Mouse (Mus musculus): Measurements from ENCODE around the gene Nsmf. TPM values are rescaled to one million over a fixed set of nuclear protein-coding genes. Genes with fewer than 3 reads are reported as not detected.
A peak's percentile ranks its signal among the peaks of the same experiment; 100 is the strongest.

Gene Nsmf
- polyA plus RNA-seq, 1 experiment from 2014 or later, result 126 TPM

DNA sequence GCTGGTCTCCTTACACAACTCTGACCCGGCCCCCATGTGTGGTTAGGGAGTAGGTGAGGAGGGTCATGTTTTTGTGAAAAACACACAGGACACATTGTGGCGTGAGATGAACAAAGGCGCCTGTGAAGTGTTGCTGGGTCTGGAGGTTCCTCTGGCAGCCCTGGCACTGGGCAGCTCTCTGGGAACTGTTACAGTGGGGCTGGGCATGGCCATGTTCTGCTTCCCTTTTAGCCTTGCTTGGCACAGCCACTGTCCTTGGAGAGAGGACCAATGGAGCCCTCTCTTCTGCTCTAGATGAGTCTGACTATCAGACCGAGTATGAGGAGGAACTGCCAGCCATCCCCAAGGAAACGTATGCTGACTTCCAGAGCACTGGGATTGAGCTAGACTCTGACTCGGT lies 1.1 kb upstream of the Nsmf start:
- H3K4me2 ChIP-seq (replicated peaks), result no peak overlapping the region
- 93% methylated on average over 6 of the region's 6 CpGs for WGBS
- no peak overlapping the region for H3K27ac ChIP-seq
- ATAC-seq (ENCODE audit: low FRiP score), result no peak
- H3K27me3 ChIP-seq (ENCODE audit: control insufficient read depth, insufficient read depth, low read length), result no peaks in the 10 kb centered on the region
- no peak overlapping the region for H3K9ac ChIP-seq
- DNase-seq (ENCODE audit: low spot score), result no peak
- peaks cover 20% of the 10 kb centered on the region for H3K36me3 ChIP-seq (replicated peaks; ENCODE audit: control insufficient read depth, insufficient read depth)
- H3K4me1 ChIP-seq (replicated peaks; ENCODE audit: control insufficient read depth, insufficient read depth, low read length), result peaks cover 14% of the 10 kb centered on the region
- no peak overlapping the region for H3K4me3 ChIP-seq (replicated peaks; ENCODE audit: low read length)
- H3K9me3 ChIP-seq (ENCODE audit: control insufficient read depth, low read length), result no peaks in the 10 kb centered on the region

DNA sequence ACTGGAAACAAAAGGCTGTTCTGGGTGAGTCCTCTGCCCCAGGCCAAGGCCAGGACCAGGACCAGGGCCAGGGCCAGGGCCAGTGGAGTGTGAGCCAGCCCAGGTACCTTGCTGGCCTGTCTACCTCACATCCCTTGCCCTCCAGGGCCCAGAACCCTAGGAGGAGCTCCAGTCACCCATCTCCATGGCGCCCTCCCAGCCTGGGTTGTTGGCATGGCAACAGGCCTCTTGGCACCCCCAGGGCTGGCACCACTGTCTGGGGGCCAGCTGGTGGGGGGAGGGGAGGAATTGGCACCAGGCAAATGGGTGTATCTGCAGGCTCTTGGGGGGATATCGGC lies 882 bp downstream of the Nsmf start:
- peak overlapping the region; percentile 89 for H3K4me3 ChIP-seq (replicated peaks; ENCODE audit: low read length)
- WGBS, result 31% methylated on average over 2 of the region's 2 CpGs

DNA sequence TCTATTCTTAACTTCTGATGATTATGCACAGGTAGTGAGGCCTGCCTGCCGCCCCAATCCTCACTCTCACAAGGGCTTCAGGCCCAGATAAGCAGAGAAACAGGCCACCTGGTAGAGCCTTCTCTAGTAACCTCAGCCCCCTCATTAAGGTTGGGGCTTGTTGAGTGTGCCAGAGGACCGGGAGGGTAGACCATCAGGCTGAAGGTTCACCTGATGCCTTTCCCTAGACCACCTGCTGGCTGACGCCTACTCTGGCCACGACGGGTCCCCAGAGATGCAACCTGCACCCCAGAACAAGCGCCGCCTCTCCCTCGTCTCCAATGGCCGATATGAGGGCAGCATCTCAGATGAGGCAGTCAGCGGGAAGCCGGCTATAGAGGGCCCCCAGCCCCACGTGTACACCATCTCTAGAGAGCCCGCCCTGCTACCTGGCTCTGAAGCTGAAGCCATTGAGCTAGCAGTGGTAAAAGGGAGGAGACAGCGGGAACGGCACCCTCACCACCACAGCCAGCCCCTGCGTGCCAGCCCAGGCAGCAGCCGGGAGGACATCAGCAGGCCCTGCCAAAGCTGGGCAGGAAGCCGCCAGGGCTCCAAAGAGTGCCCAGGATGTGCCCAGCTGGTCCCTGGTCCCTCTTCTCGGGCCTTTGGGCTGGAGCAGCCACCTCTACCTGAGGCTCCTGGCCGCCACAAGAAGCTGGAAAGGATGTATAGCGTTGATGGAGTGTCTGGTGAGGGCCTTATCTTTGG lies 1.4 kb downstream of the Nsmf start:
- ATAC-seq (ENCODE audit: low FRiP score) (no peak), DNase-seq (ENCODE audit: low spot score) (no peak)
- H3K27ac ChIP-seq, result no peak overlapping the region
- H3K9me3 ChIP-seq (ENCODE audit: control insufficient read depth, low read length), result no peaks in the 10 kb centered on the region
- no peaks in the 10 kb centered on the region for H3K27me3 ChIP-seq (ENCODE audit: control insufficient read depth, insufficient read depth, low read length)
- peaks cover 44% of the 10 kb centered on the region for H3K36me3 ChIP-seq (replicated peaks; ENCODE audit: control insufficient read depth, insufficient read depth)
- H3K4me1 ChIP-seq (replicated peaks; ENCODE audit: control insufficient read depth, insufficient read depth, low read length), result peaks cover 14% of the 10 kb centered on the region
- H3K4me2 ChIP-seq (replicated peaks), result peak overlapping the region; percentile 94
- peak overlapping the region; percentile 89 for H3K4me3 ChIP-seq (replicated peaks; ENCODE audit: low read length)
- H3K9ac ChIP-seq, result peak overlapping the region; percentile 88
- 92% methylated on average over 21 of the region's 21 CpGs for WGBS

More for the DNA sequence above, 882 bp downstream of the Nsmf start:
- Histone ChIP-seq H3K9me3 (ENCODE audit: control insufficient read depth, low read length) (no peaks in the 10 kb centered on the region), H3K9ac (peak overlapping the region; percentile 88), H3K36me3 (replicated peaks; ENCODE audit: control insufficient read depth, insufficient read depth) (peaks cover 38% of the 10 kb centered on the region), H3K27me3 (ENCODE audit: control insufficient read depth, insufficient read depth, low read length) (no peaks in the 10 kb centered on the region), H3K27ac (no peak overlapping the region), H3K4me2 (replicated peaks) (peak overlapping the region; percentile 94), H3K4me1 (replicated peaks; ENCODE audit: control insufficient read depth, insufficient read depth, low read length) (peaks cover 14% of the 10 kb centered on the region)
- DNase-seq (ENCODE audit: low spot score) (no peak), ATAC-seq (ENCODE audit: low FRiP score) (peak; percentile 39; the same call in 1 of the 2 replicates)

DNA sequence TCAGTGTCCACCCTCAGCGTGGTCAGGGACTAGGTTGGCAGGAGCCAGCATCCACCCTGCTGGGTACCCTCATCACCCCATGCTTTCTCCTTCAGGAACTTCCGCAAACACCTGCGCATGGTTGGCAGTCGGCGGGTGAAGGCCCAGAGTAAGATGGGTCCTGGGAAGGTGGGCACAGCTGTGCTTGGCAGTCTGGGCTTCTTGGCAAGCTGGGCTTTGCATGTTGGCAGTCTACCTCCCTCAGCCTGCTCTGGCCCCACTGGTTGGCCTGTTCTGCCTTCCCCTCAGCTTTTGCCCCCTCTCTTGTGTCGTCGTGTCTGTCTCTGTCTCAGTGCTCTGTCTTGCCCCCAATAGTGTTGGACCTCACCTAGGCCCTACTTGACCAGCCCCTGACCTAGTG lies 4.8 kb downstream of the Nsmf start:
- Histone ChIP-seq H3K4me3 (replicated peaks; ENCODE audit: low read length) (no peak overlapping the region), H3K9ac (no peak overlapping the region)
- no peak for ATAC-seq (ENCODE audit: low FRiP score)

DNA sequence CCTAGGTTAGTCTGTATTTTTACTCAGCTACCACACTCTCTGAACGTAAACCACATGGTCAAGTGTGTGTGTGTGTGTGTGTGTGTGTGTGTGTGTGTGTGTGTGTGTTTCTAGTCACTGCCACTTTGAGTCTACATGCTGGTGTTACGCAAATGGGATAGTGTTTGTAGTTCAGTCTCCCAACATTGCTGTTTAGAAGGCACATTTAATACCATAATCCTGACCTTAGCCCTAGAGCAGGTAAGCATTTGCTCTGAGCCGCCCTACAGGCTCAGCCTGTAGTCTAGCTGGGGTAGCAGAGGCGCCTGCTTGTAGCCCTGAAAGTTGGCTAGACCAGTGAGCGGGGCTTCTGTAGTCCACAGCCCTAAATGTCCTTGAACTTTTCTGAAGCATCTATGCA lies 9.4 kb downstream of the Nsmf start:
- Histone ChIP-seq H3K9ac (no peak overlapping the region), H3K9me3 (ENCODE audit: control insufficient read depth, low read length) (no peaks in the 10 kb centered on the region), H3K4me1 (replicated peaks; ENCODE audit: control insufficient read depth, insufficient read depth, low read length) (no peaks in the 10 kb centered on the region), H3K36me3 (replicated peaks; ENCODE audit: control insufficient read depth, insufficient read depth) (peaks cover 48% of the 10 kb centered on the region), H3K27me3 (ENCODE audit: control insufficient read depth, insufficient read depth, low read length) (no peaks in the 10 kb centered on the region), H3K4me3 (replicated peaks; ENCODE audit: low read length) (no peak overlapping the region), H3K4me2 (replicated peaks) (no peak overlapping the region), H3K27ac (no peak overlapping the region)
- DNase-seq (ENCODE audit: low spot score) (no peak), ATAC-seq (ENCODE audit: low FRiP score) (no peak)
- 93% methylated on average over 5 of the region's 5 CpGs for WGBS

More for the DNA sequence above, 4.8 kb downstream of the Nsmf start:
- Histone ChIP-seq H3K27me3 (ENCODE audit: control insufficient read depth, insufficient read depth, low read length) (no peaks in the 10 kb centered on the region), H3K4me2 (replicated peaks) (no peak overlapping the region), H3K36me3 (replicated peaks; ENCODE audit: control insufficient read depth, insufficient read depth) (peaks cover 71% of the 10 kb centered on the region), H3K4me1 (replicated peaks; ENCODE audit: control insufficient read depth, insufficient read depth, low read length) (peaks cover 14% of the 10 kb centered on the region), H3K9me3 (ENCODE audit: control insufficient read depth, low read length) (no peaks in the 10 kb centered on the region), H3K27ac (no peak overlapping the region)
- whole genome bisulfite sequencing, result 94% methylated on average over 7 of the region's 7 CpGs
- DNase-seq (ENCODE audit: low spot score), result no peak

DNA sequence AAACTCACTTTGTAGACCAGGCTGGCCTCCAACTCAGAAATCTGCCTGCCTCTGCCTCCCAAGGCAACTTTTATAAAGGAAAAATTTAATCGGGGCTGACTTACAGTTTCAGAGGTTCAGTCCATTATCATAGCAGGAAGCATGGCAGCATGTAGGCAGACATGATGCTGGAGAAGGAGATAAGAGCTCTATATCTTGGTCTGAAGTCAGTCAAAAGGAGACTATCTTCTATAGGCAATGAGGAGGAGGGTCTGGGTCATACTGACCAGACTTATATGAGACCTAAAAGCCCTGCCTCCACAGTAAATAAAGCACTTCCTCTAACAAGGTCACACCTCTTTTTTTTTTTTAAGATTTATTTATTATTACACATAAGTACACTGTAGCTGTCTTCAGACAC lies 10.1 kb downstream of the Nsmf start:
- 100% methylated on average over 1 of the region's 1 CpGs for WGBS
- H3K9ac ChIP-seq, result no peak overlapping the region
- H3K36me3 ChIP-seq (replicated peaks; ENCODE audit: control insufficient read depth, insufficient read depth), result peaks cover 40% of the 10 kb centered on the region
- no peak overlapping the region for H3K4me3 ChIP-seq (replicated peaks; ENCODE audit: low read length)
- DNase-seq (ENCODE audit: low spot score) (no peak), ATAC-seq (ENCODE audit: low FRiP score) (no peak)
- no peaks in the 10 kb centered on the region for H3K27me3 ChIP-seq (ENCODE audit: control insufficient read depth, insufficient read depth, low read length)
- no peaks in the 10 kb centered on the region for H3K9me3 ChIP-seq (ENCODE audit: control insufficient read depth, low read length)
- H3K4me2 ChIP-seq (replicated peaks), result no peak overlapping the region
- no peaks in the 10 kb centered on the region for H3K4me1 ChIP-seq (replicated peaks; ENCODE audit: control insufficient read depth, insufficient read depth, low read length)
- no peak overlapping the region for H3K27ac ChIP-seq

DNA sequence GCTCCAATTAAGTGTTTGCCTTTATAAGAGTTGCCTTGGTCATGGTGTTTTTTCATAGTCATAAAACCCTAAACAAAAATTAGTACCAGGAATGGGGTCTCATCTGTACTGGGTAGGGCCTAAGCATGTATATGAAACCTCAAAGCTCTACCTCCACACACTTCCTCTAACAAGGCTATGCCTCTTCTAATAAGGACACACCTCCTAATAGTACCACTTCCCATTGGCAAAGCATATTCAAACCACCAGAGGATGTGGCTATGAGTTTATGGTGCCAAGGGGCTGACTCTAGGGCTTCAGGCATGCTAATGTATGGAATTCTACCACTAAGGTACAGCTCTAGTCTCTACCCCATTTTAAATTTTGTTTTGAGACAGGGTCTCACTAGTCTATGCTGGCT lies 11.4 kb downstream of the Nsmf start:
- Histone ChIP-seq H3K27ac (no peak overlapping the region), H3K36me3 (replicated peaks; ENCODE audit: control insufficient read depth, insufficient read depth) (peaks cover 28% of the 10 kb centered on the region), H3K4me2 (replicated peaks) (no peak overlapping the region), H3K9ac (no peak overlapping the region), H3K4me1 (replicated peaks; ENCODE audit: control insufficient read depth, insufficient read depth, low read length) (no peaks in the 10 kb centered on the region), H3K4me3 (replicated peaks; ENCODE audit: low read length) (no peak overlapping the region), H3K27me3 (ENCODE audit: control insufficient read depth, insufficient read depth, low read length) (no peaks in the 10 kb centered on the region), H3K9me3 (ENCODE audit: control insufficient read depth, low read length) (no peaks in the 10 kb centered on the region)
- DNase-seq (ENCODE audit: low spot score), result no peak
- ATAC-seq (ENCODE audit: low FRiP score), result no peak

DNA sequence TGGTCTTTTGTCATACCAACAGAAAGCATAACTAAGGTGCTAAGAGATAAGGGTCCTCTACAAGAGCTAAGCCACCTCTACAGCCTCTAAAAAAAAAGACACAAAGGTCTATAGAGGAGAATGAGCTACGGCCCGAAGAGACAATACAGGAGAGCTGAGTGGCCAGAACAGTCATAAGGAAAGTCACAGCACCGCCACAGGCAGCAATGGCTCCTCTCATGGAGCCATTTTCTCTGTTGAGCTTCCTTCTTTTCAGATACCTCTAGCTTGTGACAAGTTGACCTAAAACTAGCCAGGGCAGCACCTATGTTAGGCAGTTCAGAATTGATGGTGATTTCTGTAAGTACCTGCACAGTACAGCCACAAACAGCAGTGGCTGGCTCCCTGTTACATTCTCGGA lies 12.4 kb downstream of the Nsmf start:
- peaks cover 17% of the 10 kb centered on the region for H3K36me3 ChIP-seq (replicated peaks; ENCODE audit: control insufficient read depth, insufficient read depth)
- no peak for ATAC-seq (ENCODE audit: low FRiP score)
- no peak for DNase-seq (ENCODE audit: low spot score)
- H3K4me2 ChIP-seq (replicated peaks), result no peak overlapping the region
- 85% methylated on average over 4 of the region's 4 CpGs for WGBS
- H3K9me3 ChIP-seq (ENCODE audit: control insufficient read depth, low read length), result no peaks in the 10 kb centered on the region
- no peaks in the 10 kb centered on the region for H3K4me1 ChIP-seq (replicated peaks; ENCODE audit: control insufficient read depth, insufficient read depth, low read length)
- no peak overlapping the region for H3K9ac ChIP-seq
- no peak overlapping the region for H3K4me3 ChIP-seq (replicated peaks; ENCODE audit: low read length)
- H3K27me3 ChIP-seq (ENCODE audit: control insufficient read depth, insufficient read depth, low read length), result no peaks in the 10 kb centered on the region
- no peak overlapping the region for H3K27ac ChIP-seq

DNA sequence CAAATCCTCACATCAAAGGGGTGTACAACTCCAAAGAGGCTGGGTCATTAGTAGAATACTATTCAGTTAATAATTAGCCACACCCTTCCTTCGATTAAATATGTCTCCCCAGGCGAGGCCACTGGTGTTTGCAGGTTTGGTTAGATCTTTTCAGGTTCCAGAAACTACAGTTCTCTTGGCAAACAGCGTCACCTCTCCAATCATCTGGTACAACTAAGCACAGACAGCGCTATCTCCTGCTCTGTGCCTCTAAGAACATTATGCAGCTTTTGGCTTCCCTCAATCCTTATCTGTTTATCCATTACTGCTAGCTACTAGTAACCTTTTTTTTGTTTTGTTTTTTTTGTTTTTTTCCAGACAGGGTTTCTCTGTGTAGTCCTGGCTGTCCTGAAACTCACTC lies 15.4 kb downstream of the Nsmf start:
- H3K9ac ChIP-seq, result no peak overlapping the region
- H3K4me2 ChIP-seq (replicated peaks), result no peak overlapping the region
- H3K4me1 ChIP-seq (replicated peaks; ENCODE audit: control insufficient read depth, insufficient read depth, low read length), result no peaks in the 10 kb centered on the region
- no peaks in the 10 kb centered on the region for H3K9me3 ChIP-seq (ENCODE audit: control insufficient read depth, low read length)
- DNase-seq (ENCODE audit: low spot score) (no peak), ATAC-seq (ENCODE audit: low FRiP score) (no peak)
- H3K36me3 ChIP-seq (replicated peaks; ENCODE audit: control insufficient read depth, insufficient read depth), result no peaks in the 10 kb centered on the region
- no peak overlapping the region for H3K4me3 ChIP-seq (replicated peaks; ENCODE audit: low read length)
- WGBS, result 78% methylated on average over 4 of the region's 4 CpGs
- no peak overlapping the region for H3K27ac ChIP-seq
- no peaks in the 10 kb centered on the region for H3K27me3 ChIP-seq (ENCODE audit: control insufficient read depth, insufficient read depth, low read length)

DNA sequence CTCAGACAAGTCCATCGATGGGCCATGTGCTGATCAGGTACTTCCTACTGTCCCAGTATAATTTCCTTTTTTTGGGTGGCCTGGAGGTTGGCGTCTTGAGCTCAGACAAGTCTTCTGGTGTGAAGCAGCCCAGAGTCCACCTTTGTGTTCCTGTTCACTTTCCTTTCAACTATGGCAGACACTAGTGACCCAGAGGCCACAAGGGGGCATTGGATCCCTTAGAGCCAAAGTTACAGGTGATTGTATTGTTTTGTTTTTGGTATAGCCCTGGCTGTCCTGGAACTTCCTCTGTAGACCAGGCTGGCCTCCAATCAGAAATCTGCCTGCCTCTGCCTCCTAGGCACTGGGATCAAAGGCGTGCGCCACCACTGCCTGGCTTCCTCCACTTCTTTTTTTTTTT lies 18.2 kb downstream of the Nsmf start:
- no peak for ATAC-seq (ENCODE audit: low FRiP score)
- Histone ChIP-seq H3K9ac (no peak overlapping the region), H3K27me3 (ENCODE audit: control insufficient read depth, insufficient read depth, low read length) (no peaks in the 10 kb centered on the region), H3K9me3 (ENCODE audit: control insufficient read depth, low read length) (no peaks in the 10 kb centered on the region), H3K27ac (no peak overlapping the region), H3K4me3 (replicated peaks; ENCODE audit: low read length) (no peak overlapping the region), H3K4me2 (replicated peaks) (no peak overlapping the region), H3K36me3 (replicated peaks; ENCODE audit: control insufficient read depth, insufficient read depth) (no peaks in the 10 kb centered on the region), H3K4me1 (replicated peaks; ENCODE audit: control insufficient read depth, insufficient read depth, low read length) (no peaks in the 10 kb centered on the region)
- 97% methylated on average over 4 of the region's 4 CpGs for WGBS
- no peak for DNase-seq (ENCODE audit: low spot score)
